9 mouse cellular contexts compared by ENCODE assay signal in the genomic region with DNA sequence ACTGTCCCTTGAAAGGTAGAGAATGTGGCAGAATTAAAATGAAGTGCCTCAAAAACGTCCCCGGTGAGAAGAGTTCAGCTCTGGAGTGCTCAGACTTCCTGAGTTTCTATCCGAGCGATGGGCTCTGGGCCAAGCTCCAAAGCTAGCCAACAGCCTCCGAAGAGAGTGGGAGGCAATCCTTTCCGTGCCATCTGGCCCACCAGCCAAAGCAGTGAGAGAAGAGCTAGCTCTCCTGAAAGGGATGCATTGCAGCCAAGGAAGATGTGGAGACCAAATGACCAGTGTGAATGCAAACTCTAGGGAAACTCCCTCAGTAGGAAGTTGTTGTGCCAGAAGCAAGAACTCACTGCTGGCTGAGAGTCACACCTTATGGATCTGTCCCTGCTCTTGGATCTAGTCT. TPM values are rescaled to one million over a fixed set of nuclear protein-coding genes. Genes with fewer than 3 reads are reported as not detected.
A peak's percentile ranks its signal among the peaks of the same experiment; 100 is the strongest.
DNase-seq lines count a peak whose midpoint lies in the region; ATAC-seq and TF ChIP-seq lines count a peak whose summit lies in the region.
"Had no signal": no experiment of that assay in that cellular context is flagged by ENCODE, and none has a peak within 500 bp of the region (broad histone marks: within the 10 kb centered on the region; RNA-seq: fewer than 3 reads in every experiment).

No protein-coding gene starts in this region.

- no peak overlapping the region for H3K27ac ChIP-seq in lung, postnatal 0 days (ENCODE audit: low read length)
- no peak overlapping the region for H3K27ac ChIP-seq in kidney, embryonic 15.5 days
- H3K27ac ChIP-seq: stomach, embryonic 15.5 days had no signal

- 48% methylated on average over 6 of the region's 6 CpGs for WGBS in lung, postnatal 0 days
- 64% methylated on average over 6 of the region's 6 CpGs for WGBS in kidney, embryonic 15.5 days

- no peaks in the 10 kb centered on the region for H3K36me3 ChIP-seq in lung, postnatal 0 days (ENCODE audit: insufficient read depth, low read length)
- no peaks in the 10 kb centered on the region for H3K36me3 ChIP-seq in kidney, embryonic 15.5 days
- H3K36me3 ChIP-seq: stomach, embryonic 15.5 days had no signal

- H3K4me1 ChIP-seq in lung, postnatal 0 days (ENCODE audit: insufficient read depth, low read depth, low read length): no peaks in the 10 kb centered on the region
- no peaks in the 10 kb centered on the region for H3K4me1 ChIP-seq in kidney, embryonic 15.5 days
- H3K4me1 ChIP-seq: stomach, embryonic 15.5 days had no signal

- H3K4me3 ChIP-seq in lung, postnatal 0 days (ENCODE audit: low read depth, low read length): no peak overlapping the region
- no peak overlapping the region for H3K4me3 ChIP-seq in kidney, embryonic 15.5 days (replicated peaks)
- H3K4me3 ChIP-seq: stomach, embryonic 15.5 days had no signal

- TF ChIP-seq CTCF in lung, postnatal 0 days (IDR thresholded peaks at IDR 0.05): no peak

- TF ChIP-seq EP300 in lung, postnatal 0 days (IDR thresholded peaks at IDR 0.05): no peak

- no peak overlapping the region for H3K9ac ChIP-seq in lung, postnatal 0 days (replicated peaks; ENCODE audit: low read depth)
- no peak overlapping the region for H3K9ac ChIP-seq in kidney, embryonic 15.5 days
- H3K9ac ChIP-seq: stomach, embryonic 15.5 days had no signal

- no peak for ATAC-seq in lung, postnatal 0 days
- ATAC-seq in kidney, embryonic 15.5 days (replicated peaks; ENCODE audit: low FRiP score): no peak
- ATAC-seq: midbrain, embryonic 16.5 days had no signal

- H3K4me2 ChIP-seq in lung, postnatal 0 days (replicated peaks; ENCODE audit: low read depth, low read length): no peak overlapping the region
- H3K4me2 ChIP-seq in kidney, embryonic 15.5 days: no peak overlapping the region
- H3K4me2 ChIP-seq: stomach, embryonic 15.5 days had no signal

- no peaks in the 10 kb centered on the region for H3K9me3 ChIP-seq in lung, postnatal 0 days (ENCODE audit: low read length)
- no peaks in the 10 kb centered on the region for H3K9me3 ChIP-seq in kidney, embryonic 15.5 days (replicated peaks)
- H3K9me3 ChIP-seq: stomach, embryonic 15.5 days had no signal

- H3K27me3 ChIP-seq in lung, postnatal 0 days (replicated peaks; ENCODE audit: insufficient read depth, low read length): no peaks in the 10 kb centered on the region
- no peaks in the 10 kb centered on the region for H3K27me3 ChIP-seq in kidney, embryonic 15.5 days
- H3K27me3 ChIP-seq: stomach, embryonic 15.5 days had no signal

- peak; percentile 11 for DNase-seq in lung, postnatal 0 days (ENCODE audit: low spot score)
- no peak for DNase-seq in lung, postnatal 25 days (ENCODE audit: low spot score)
- DNase-seq in cerebellum, postnatal 4 days (ENCODE audit: low spot score in 2 of 2): peak; percentile 33 to 73
- DNase-seq in layer of hippocampus, postnatal 36 days: peak; percentile 58 to 66
- peak; percentile 73 to 81 for DNase-seq in right cerebral cortex, postnatal 36 days (ENCODE audit: low spot score in 2 of 2)
- DNase-seq in kidney, adult 11 months: no peak

RNA-seq across cellular contexts. Expression of gene 4930453N24Rik, which starts 59.1 kb away (rescaled TPM):
- 19.4 and 20.4 TPM in 2 replicates for polyA plus RNA-seq in lung, postnatal 0 days (2015; fragmentation: Nextera tagmentation; extraction: Ambion mirVana)
- 10 to 100 TPM; 21.3 to 23.9 TPM for total RNA-seq in layer of hippocampus, postnatal 36 days (2021)
- polyA plus RNA-seq in kidney, embryonic 15.5 days (2015; fragmentation: Nextera tagmentation; extraction: Ambion mirVana): 21.8 and 23.7 TPM in 2 replicates

Comparison
In these comparisons a context has a peak if more than half of its experiments do, and no peak if none do; other contexts are left out.
1. DNase-seq: peak in lung, postnatal 0 days (single experiment), cerebellum, postnatal 4 days (2 of 2), layer of hippocampus, postnatal 36 days (2 of 2) and right cerebral cortex, postnatal 36 days (2 of 2); none in lung, postnatal 25 days (single experiment) and kidney, adult 11 months (single experiment).